14 mouse cellular contexts compared by ENCODE assay signal in genomic region chr2:9875220-9875619, GRCm38 (mm10). TPM values are rescaled to one million over a fixed set of nuclear protein-coding genes. Genes with fewer than 3 reads are reported as not detected.
DNase-seq lines count a peak whose midpoint lies in the region; ATAC-seq lines count a peak whose summit lies in the region.
"Had no signal": no experiment of that assay in that cellular context is flagged by ENCODE, and none has a peak within 500 bp of the region (broad histone marks: within the 10 kb centered on the region; RNA-seq: fewer than 3 reads in every experiment).

No protein-coding gene starts in this region.

- no peak for DNase-seq in kidney, postnatal 4 days
- no peak for DNase-seq in neural tube, embryonic 11.5 days (ENCODE audit: low spot score)
- DNase-seq in left cerebral cortex, postnatal 10 days (ENCODE audit: extremely low spot score in 1 of 2, low spot score in 2 of 2), result no peak
- DNase-seq in adipocyte (ENCODE audit: low spot score), result no peak
- DNase-seq: adrenal gland, adult 8-10 months; cerebellum, adult 9-10 months; kidney, postnatal 14 days; right cerebral cortex, postnatal 4 days had no signal

- peaks cover 34% of the 10 kb centered on the region for H3K4me1 ChIP-seq in kidney, embryonic 15.5 days
- peaks cover 47% of the 10 kb centered on the region for H3K4me1 ChIP-seq in embryonic facial prominence, embryonic 15.5 days
- peaks cover 42% of the 10 kb centered on the region for H3K4me1 ChIP-seq in limb, embryonic 13.5 days
- peaks cover 8% of the 10 kb centered on the region; the same call in 1 of the 2 replicates for H3K4me1 ChIP-seq in neural tube, embryonic 11.5 days (ENCODE audit: control insufficient read depth, insufficient read depth, low read length)

- H3K4me2 ChIP-seq in kidney, embryonic 15.5 days, result peak overlapping the region; percentile 38; the same call in 1 of the 2 replicates
- H3K4me2 ChIP-seq in embryonic facial prominence, embryonic 15.5 days (replicated peaks), result peak overlapping the region; percentile 92
- peak overlapping the region; percentile 77 for H3K4me2 ChIP-seq in limb, embryonic 13.5 days (replicated peaks)
- no peak overlapping the region; the same call in 1 of the 2 replicates for H3K4me2 ChIP-seq in neural tube, embryonic 11.5 days (ENCODE audit: low read depth)

- H3K27ac ChIP-seq in kidney, embryonic 15.5 days, result peak overlapping the region; percentile 68
- H3K27ac ChIP-seq in embryonic facial prominence, embryonic 15.5 days (replicated peaks), result no peak overlapping the region
- H3K27ac ChIP-seq in limb, embryonic 13.5 days, result no peak overlapping the region
- no peak overlapping the region for H3K27ac ChIP-seq in neural tube, embryonic 11.5 days (ENCODE audit: low read depth, low read length)

- H3K4me3 ChIP-seq in kidney, embryonic 15.5 days (replicated peaks), result peak overlapping the region; percentile 55
- peak overlapping the region; percentile 54 for H3K4me3 ChIP-seq in embryonic facial prominence, embryonic 15.5 days (replicated peaks)
- H3K4me3 ChIP-seq in limb, embryonic 13.5 days, result peak overlapping the region; percentile 19
- 0 out of 2 replicates have a peak overlapping the region, but pooled peaks have one; percentile 1 for H3K4me3 ChIP-seq in neural tube, embryonic 11.5 days (ENCODE audit: low read depth, low read length)

- H3K9me3 ChIP-seq in kidney, embryonic 15.5 days (replicated peaks), result no peaks in the 10 kb centered on the region
- H3K9me3 ChIP-seq in embryonic facial prominence, embryonic 15.5 days (replicated peaks), result no peaks in the 10 kb centered on the region
- H3K9me3 ChIP-seq in limb, embryonic 13.5 days, result no peaks in the 10 kb centered on the region
- no peaks in the 10 kb centered on the region for H3K9me3 ChIP-seq in neural tube, embryonic 11.5 days (ENCODE audit: control insufficient read depth, low read length)

- H3K36me3 ChIP-seq in kidney, embryonic 15.5 days, result no peaks in the 10 kb centered on the region
- no peaks in the 10 kb centered on the region for H3K36me3 ChIP-seq in embryonic facial prominence, embryonic 15.5 days
- H3K36me3 ChIP-seq in limb, embryonic 13.5 days, result no peaks in the 10 kb centered on the region
- H3K36me3 ChIP-seq in neural tube, embryonic 11.5 days (ENCODE audit: control insufficient read depth, insufficient read depth, low read length), result no peaks in the 10 kb centered on the region

- intact Hi-C loops in left cerebral cortex, postnatal 10 days (cut with DNase I), result loop anchor here (5.0 kb wide), 1 partner anchor 798 kb away; no protein-coding TSS in a partner anchor

- no peak for ATAC-seq in kidney, embryonic 15.5 days (replicated peaks; ENCODE audit: low FRiP score)
- ATAC-seq in embryonic facial prominence, embryonic 15.5 days (ENCODE audit: insufficient number of reproducible peaks, low FRiP score, low TSS enrichment, low read depth), result no peak
- ATAC-seq in limb, embryonic 13.5 days (ENCODE audit: low FRiP score, low read depth), result no peak
- no peak for ATAC-seq in neural tube, embryonic 11.5 days (ENCODE audit: insufficient read depth, low FRiP score, low TSS enrichment)

- H3K27me3 ChIP-seq in kidney, embryonic 15.5 days, result peaks cover 92% of the 10 kb centered on the region
- peaks cover 67% of the 10 kb centered on the region for H3K27me3 ChIP-seq in embryonic facial prominence, embryonic 15.5 days
- peaks cover 98% of the 10 kb centered on the region for H3K27me3 ChIP-seq in limb, embryonic 13.5 days
- H3K27me3 ChIP-seq in neural tube, embryonic 11.5 days (ENCODE audit: control insufficient read depth, insufficient read depth, low read length), result peaks cover 83% of the 10 kb centered on the region

- H3K9ac ChIP-seq in kidney, embryonic 15.5 days, result peak overlapping the region; percentile 47
- H3K9ac ChIP-seq in embryonic facial prominence, embryonic 15.5 days, result no peak overlapping the region
- no peak overlapping the region for H3K9ac ChIP-seq in limb, embryonic 13.5 days
- no peak overlapping the region for H3K9ac ChIP-seq in neural tube, embryonic 11.5 days (ENCODE audit: low read length)

- 22% methylated on average over 4 of the region's 4 CpGs for WGBS in kidney, embryonic 15.5 days
- 19% methylated on average over 4 of the region's 4 CpGs for WGBS in embryonic facial prominence, embryonic 15.5 days
- WGBS in limb, embryonic 13.5 days, result 5% methylated on average over 4 of the region's 4 CpGs
- WGBS in neural tube, embryonic 11.5 days, result under 1% methylated on average over 4 of the region's 4 CpGs

RNA-seq across cellular contexts. Expression of gene 4930412O13Rik, which starts 5.8 kb away (rescaled TPM):
- 2.8 and 3.0 TPM in 2 replicates for polyA plus RNA-seq in kidney, embryonic 15.5 days (2015; fragmentation: Nextera tagmentation; extraction: Ambion mirVana)
- 0.67 TPM in 1 of 2 replicates, not detected in the other for polyA plus RNA-seq in embryonic facial prominence, embryonic 15.5 days (2015; fragmentation: Nextera tagmentation; extraction: Ambion mirVana)
- 0.23 TPM in 1 of 2 replicates, not detected in the other for polyA plus RNA-seq in limb, embryonic 13.5 days (2015; fragmentation: Nextera tagmentation; extraction: Ambion mirVana)
- polyA plus RNA-seq in neural tube, embryonic 11.5 days (2014; fragmentation: Nextera tagmentation; extraction: Ambion mirVana), result 0.41 TPM in 1 of 2 replicates, not detected in the other
- total RNA-seq in left cerebral cortex, postnatal 10 days (2021), result not detected
- total RNA-seq: liver, adult 2 months had no signal
- polyA plus RNA-seq: frontal cortex, adult 2 months; liver, adult 2 months had no signal

RNA-seq across cellular contexts. Expression of gene 9230102O04Rik, which starts 14.1 kb away (rescaled TPM):
- 4.9 and 6.2 TPM in 2 replicates for polyA plus RNA-seq in kidney, embryonic 15.5 days (2015; fragmentation: Nextera tagmentation; extraction: Ambion mirVana)
- 0.56 and 0.65 TPM in 2 replicates for polyA plus RNA-seq in embryonic facial prominence, embryonic 15.5 days (2015; fragmentation: Nextera tagmentation; extraction: Ambion mirVana)
- not detected in 2 replicates for polyA plus RNA-seq in limb, embryonic 13.5 days (2015; fragmentation: Nextera tagmentation; extraction: Ambion mirVana)
- polyA plus RNA-seq in neural tube, embryonic 11.5 days (2014; fragmentation: Nextera tagmentation; extraction: Ambion mirVana), result not detected in 2 replicates
- not detected for total RNA-seq in left cerebral cortex, postnatal 10 days (2021)
- total RNA-seq: adrenal gland, adult 8-10 months; ES-E14; liver, adult 2 months had no signal
- polyA plus RNA-seq: frontal cortex, adult 2 months; liver, adult 2 months had no signal

RNA-seq across cellular contexts. Expression of gene Gata3, which starts 14.6 kb away (rescaled TPM):
- polyA plus RNA-seq in kidney, embryonic 15.5 days (2015; fragmentation: Nextera tagmentation; extraction: Ambion mirVana), result 98.5 and 108 TPM in 2 replicates
- 50.7 and 54.0 TPM in 2 replicates for polyA plus RNA-seq in embryonic facial prominence, embryonic 15.5 days (2015; fragmentation: Nextera tagmentation; extraction: Ambion mirVana)
- 7.8 and 8.9 TPM in 2 replicates for polyA plus RNA-seq in limb, embryonic 13.5 days (2015; fragmentation: Nextera tagmentation; extraction: Ambion mirVana)
- 8.6 and 9.1 TPM in 2 replicates for polyA plus RNA-seq in neural tube, embryonic 11.5 days (2014; fragmentation: Nextera tagmentation; extraction: Ambion mirVana)
- total RNA-seq in left cerebral cortex, postnatal 10 days (2021), result under 1 TPM; 0.11 to 0.49 TPM
- total RNA-seq: liver, adult 2 months had no signal
- polyA plus RNA-seq: frontal cortex, adult 2 months had no signal

Comparison
In these comparisons a context has a peak if more than half of its experiments do, and no peak if none do; other contexts are left out.
1. H3K4me3 ChIP-seq: peak in every context shown above with its lines; median percentile 55 in kidney, embryonic 15.5 days; 54 in embryonic facial prominence, embryonic 15.5 days; 19 in limb, embryonic 13.5 days; 1 in neural tube, embryonic 11.5 days.